Mouse (Mus musculus): ENCODE results near the gene Ndufb10.

- TF ChIP-seq TAL1 (IDR thresholded peaks at IDR 0.05; ENCODE audit: low read length) (peak; percentile 40; the same call in 2 of the 3 replicates), GATA1 (IDR thresholded peaks at IDR 0.05; ENCODE audit: low read length) (no peak; the same call in 1 of the 2 replicates)
Observed at GRCm38 (mm10) chr17:24706982-24707800, 17.1 kb downstream of the Ndufb10 start, which contains the start of gene Tbl3.
